Mouse (Mus musculus): ENCODE data around the gene Gcdh.
A peak's percentile ranks its signal among the peaks of the same experiment; 100 is the strongest.

The Gcdh gene

GRCm38 (mm10) chr8:84872309-84872965 is 21.3 kb downstream of the Gcdh start:
- no peak for DNase-seq (ENCODE audit: low read depth, low spot score)

GRCm38 (mm10) chr8:84871376-84872308 is 22.1 kb downstream of the Gcdh start, which contains the start of gene Syce2:
TSS of gene Syce2 (plus strand) at chr8:84872111.
- DNase-seq (ENCODE audit: low read depth, low spot score) = no peak

GRCm38 (mm10) chr8:84856864-84857441 is 36.8 kb downstream of the Gcdh start, which contains the start of gene Farsa:
TSS of gene Farsa (plus strand) at chr8:84856989.
- peak; percentile 91 for DNase-seq (ENCODE audit: low read depth, low spot score)

GRCm38 (mm10) chr8:84856434-84856833 is 37.3 kb downstream of the Gcdh start:
- no peak for DNase-seq (ENCODE audit: low read depth, low spot score)

GRCm38 (mm10) chr8:84847684-84848435 is 45.9 kb downstream of the Gcdh start:
- DNase-seq (ENCODE audit: low read depth, low spot score) = no peak

- peak; percentile 100 for DNase-seq (ENCODE audit: low read depth, low spot score)
These were observed 46.8 kb downstream of the Gcdh start, which contains the start of gene Calr for GRCm38 (mm10) chr8:84846722-84847572. TSS of gene Calr (minus strand) at chr8:84846934.

- no peak for DNase-seq (ENCODE audit: low read depth, low spot score)
These were observed 47.5 kb downstream of the Gcdh start for GRCm38 (mm10) chr8:84846094-84846721.

GRCm38 (mm10) chr8:84845355-84846093 is 48.2 kb downstream of the Gcdh start:
- DNase-seq (ENCODE audit: low read depth, low spot score) = no peak

GRCm38 (mm10) chr8:84844397-84845070 is 49.2 kb downstream of the Gcdh start:
- DNase-seq (ENCODE audit: low read depth, low spot score) = no peak

GRCm38 (mm10) chr8:84841514-84841913 is 52.2 kb downstream of the Gcdh start:
- no peak for DNase-seq (ENCODE audit: low read depth, low spot score)

GRCm38 (mm10) chr8:84840248-84840999 is 53.3 kb downstream of the Gcdh start, which contains the start of gene Rad23a:
TSS of gene Rad23a (minus strand) at chr8:84840665.
- peak; percentile 89 for DNase-seq (ENCODE audit: low read depth, low spot score)

- no peak for DNase-seq (ENCODE audit: low read depth, low spot score)
These were observed 53.9 kb downstream of the Gcdh start for GRCm38 (mm10) chr8:84839875-84840247.

GRCm38 (mm10) chr8:84839411-84839810 is 54.3 kb downstream of the Gcdh start:
- no peak for DNase-seq (ENCODE audit: low read depth, low spot score)

GRCm38 (mm10) chr8:84838513-84838912 is 55.2 kb downstream of the Gcdh start:
- DNase-seq (ENCODE audit: low read depth, low spot score) = no peak

GRCm38 (mm10) chr8:84837912-84838470 is 55.7 kb downstream of the Gcdh start:
- no peak for DNase-seq (ENCODE audit: low read depth, low spot score)

GRCm38 (mm10) chr8:84837149-84837911 is 56.4 kb downstream of the Gcdh start:
- DNase-seq (ENCODE audit: low read depth, low spot score) = no peak
